Mouse (Mus musculus): ENCODE measurements around the gene Thsd1. TPM values are rescaled to one million over a fixed set of nuclear protein-coding genes. Genes with fewer than 3 reads are reported as not detected.

Gene Thsd1
- polyA plus RNA-seq, 1 experiment from 2014 or later = 34.4 TPM

DNA sequence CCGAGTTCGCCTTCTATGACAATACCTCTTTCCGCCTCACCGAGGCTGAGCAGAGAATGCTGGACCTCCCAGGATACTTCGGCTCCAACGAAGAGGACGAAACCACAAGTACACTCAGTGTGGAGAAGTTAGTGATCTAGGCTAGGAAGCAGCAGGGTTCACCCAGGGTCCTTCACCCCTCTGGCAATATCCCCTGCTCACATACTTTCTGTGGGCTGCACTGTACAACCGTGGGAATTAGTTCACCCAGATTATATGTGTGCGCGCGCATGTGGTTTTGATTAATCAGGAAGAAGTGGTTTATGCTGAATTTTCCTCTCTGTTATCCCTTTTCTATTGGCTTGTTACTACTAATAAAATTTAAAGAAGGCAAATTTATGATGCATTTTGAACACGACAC lies 32.4 kb downstream of the Thsd1 start:
- no peak overlapping the region for H3K4me3 ChIP-seq (ENCODE audit: low read length)
- WGBS = 77% methylated on average over 12 of the region's 12 CpGs
- ATAC-seq (ENCODE audit: low read depth) = no peak
- H3K4me1 ChIP-seq (replicated peaks; ENCODE audit: control insufficient read depth, insufficient read depth, low read length) = no peaks in the 10 kb centered on the region; the same call in 1 of the 2 replicates
- peak overlapping the region; percentile 19 for H3K27ac ChIP-seq (ENCODE audit: low read length)
- H3K4me2 ChIP-seq (ENCODE audit: low read depth, low read length) = no peak overlapping the region
- no peaks in the 10 kb centered on the region; the same call in 1 of the 2 replicates for H3K36me3 ChIP-seq (ENCODE audit: control insufficient read depth, insufficient read depth, low read length)
- H3K27me3 ChIP-seq (ENCODE audit: control insufficient read depth, insufficient read depth, low read depth, low read length) = no peaks in the 10 kb centered on the region
- H3K9me3 ChIP-seq (ENCODE audit: control insufficient read depth, low read length) = no peaks in the 10 kb centered on the region; the same call in 1 of the 2 replicates
- H3K9ac ChIP-seq (ENCODE audit: low read length) = no peak overlapping the region

DNA sequence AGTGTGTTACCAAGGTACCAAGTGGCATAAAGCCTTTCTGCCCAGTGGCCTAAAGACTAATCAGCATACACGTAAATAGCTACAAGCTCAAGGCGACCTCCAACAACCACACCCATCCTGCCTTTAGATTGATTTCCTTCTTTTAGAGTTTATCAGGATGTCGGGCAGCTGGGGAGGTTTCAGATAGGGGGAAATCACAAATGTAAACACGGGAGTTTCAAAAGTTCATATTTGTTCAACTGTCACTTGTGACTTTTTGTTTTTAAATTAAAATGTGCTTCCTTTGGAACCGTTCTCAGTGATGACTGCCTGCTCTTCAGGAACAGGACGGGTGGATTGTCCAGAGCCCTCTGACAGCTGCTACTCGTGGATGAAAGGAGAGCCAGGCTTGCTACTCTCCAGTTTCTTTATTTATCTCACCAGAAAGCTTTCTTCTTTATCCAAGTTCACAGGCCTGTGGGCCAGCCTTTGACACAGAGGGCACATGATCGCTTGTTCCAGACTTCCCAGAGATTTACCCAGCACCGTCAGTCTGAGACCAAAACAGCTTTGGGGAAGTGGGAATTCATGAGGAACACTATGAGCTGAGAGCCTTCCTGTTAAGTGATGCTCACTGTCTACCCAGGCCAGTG lies 33.1 kb downstream of the Thsd1 start:
- no peaks in the 10 kb centered on the region; the same call in 1 of the 2 replicates for H3K36me3 ChIP-seq (ENCODE audit: control insufficient read depth, insufficient read depth, low read length)
- H3K9me3 ChIP-seq (ENCODE audit: control insufficient read depth, low read length) = no peaks in the 10 kb centered on the region; the same call in 1 of the 2 replicates
- peak; percentile 43 for ATAC-seq (ENCODE audit: low read depth)
- WGBS = 14% methylated on average over 9 of the region's 9 CpGs
- no peak overlapping the region for H3K4me2 ChIP-seq (ENCODE audit: low read depth, low read length)
- H3K4me3 ChIP-seq (ENCODE audit: low read length) = no peak overlapping the region
- no peaks in the 10 kb centered on the region for H3K27me3 ChIP-seq (ENCODE audit: control insufficient read depth, insufficient read depth, low read depth, low read length)
- H3K27ac ChIP-seq (ENCODE audit: low read length) = peak overlapping the region; percentile 38; the same call in 1 of the 2 replicates
- H3K9ac ChIP-seq (ENCODE audit: low read length) = no peak overlapping the region
- no peaks in the 10 kb centered on the region; the same call in 1 of the 2 replicates for H3K4me1 ChIP-seq (replicated peaks; ENCODE audit: control insufficient read depth, insufficient read depth, low read length)

DNA sequence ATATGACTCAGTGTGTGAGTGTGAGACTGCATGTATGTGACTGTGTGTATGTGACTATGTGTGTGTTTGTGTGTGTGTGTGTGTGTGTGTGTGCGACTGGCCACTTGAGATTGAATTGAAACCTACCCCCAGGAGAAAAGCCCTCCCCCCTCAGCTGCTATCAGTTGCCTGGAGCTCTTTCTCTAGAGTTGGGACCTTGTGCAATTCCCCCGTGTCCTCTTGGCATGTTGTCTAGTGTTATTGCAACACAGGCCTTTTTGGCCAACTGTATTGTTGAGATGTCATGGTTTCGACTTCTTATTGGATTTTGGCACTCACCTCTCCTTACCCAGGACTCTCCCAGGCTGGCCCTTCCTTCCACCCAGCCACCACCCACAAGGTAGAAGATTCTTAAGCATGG lies 35.2 kb downstream of the Thsd1 start:
- Histone ChIP-seq H3K36me3 (ENCODE audit: control insufficient read depth, insufficient read depth, low read length) (no peaks in the 10 kb centered on the region; the same call in 1 of the 2 replicates), H3K9me3 (ENCODE audit: control insufficient read depth, low read length) (no peaks in the 10 kb centered on the region; the same call in 1 of the 2 replicates), H3K27ac (ENCODE audit: low read length) (no peak overlapping the region), H3K4me3 (ENCODE audit: low read length) (no peak overlapping the region), H3K4me2 (ENCODE audit: low read depth, low read length) (no peak overlapping the region), H3K4me1 (replicated peaks; ENCODE audit: control insufficient read depth, insufficient read depth, low read length) (no peaks in the 10 kb centered on the region; the same call in 1 of the 2 replicates), H3K27me3 (ENCODE audit: control insufficient read depth, insufficient read depth, low read depth, low read length) (no peaks in the 10 kb centered on the region), H3K9ac (ENCODE audit: low read length) (no peak overlapping the region)
- WGBS = 83% methylated on average over 3 of the region's 3 CpGs
- ATAC-seq (ENCODE audit: low read depth) = no peak

DNA sequence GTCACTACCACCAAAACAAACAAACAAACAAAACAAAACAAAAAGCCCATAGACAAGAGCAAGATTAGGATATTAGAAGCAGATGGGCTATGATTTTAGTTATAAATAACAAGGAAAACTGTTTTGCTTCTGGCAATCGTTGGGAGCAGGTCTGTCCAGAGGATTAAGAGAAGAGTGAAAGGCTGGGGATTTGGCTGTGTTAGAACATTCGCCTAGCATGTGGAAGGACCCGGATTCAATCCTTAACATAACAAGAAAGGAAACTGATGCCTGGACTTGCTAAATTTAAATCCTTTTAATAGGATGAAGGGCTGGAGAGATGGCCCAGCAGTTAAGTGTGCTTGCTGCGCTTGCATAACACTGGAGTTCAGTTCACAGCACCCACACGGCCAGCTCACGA lies 37.2 kb downstream of the Thsd1 start:
- H3K4me3 ChIP-seq (ENCODE audit: low read length) = no peak overlapping the region
- no peaks in the 10 kb centered on the region for H3K9me3 ChIP-seq (ENCODE audit: control insufficient read depth, low read length)
- no peak overlapping the region for H3K9ac ChIP-seq (ENCODE audit: low read length)
- H3K4me2 ChIP-seq (ENCODE audit: low read depth, low read length) = no peak overlapping the region
- H3K36me3 ChIP-seq (ENCODE audit: control insufficient read depth, insufficient read depth, low read length) = no peaks in the 10 kb centered on the region
- H3K27ac ChIP-seq (ENCODE audit: low read length) = no peak overlapping the region
- no peaks in the 10 kb centered on the region; the same call in 1 of the 2 replicates for H3K4me1 ChIP-seq (replicated peaks; ENCODE audit: control insufficient read depth, insufficient read depth, low read length)
- 74% methylated on average over 6 of the region's 6 CpGs for WGBS
- ATAC-seq (ENCODE audit: low read depth) = no peak
- H3K27me3 ChIP-seq (ENCODE audit: control insufficient read depth, insufficient read depth, low read depth, low read length) = no peaks in the 10 kb centered on the region

DNA sequence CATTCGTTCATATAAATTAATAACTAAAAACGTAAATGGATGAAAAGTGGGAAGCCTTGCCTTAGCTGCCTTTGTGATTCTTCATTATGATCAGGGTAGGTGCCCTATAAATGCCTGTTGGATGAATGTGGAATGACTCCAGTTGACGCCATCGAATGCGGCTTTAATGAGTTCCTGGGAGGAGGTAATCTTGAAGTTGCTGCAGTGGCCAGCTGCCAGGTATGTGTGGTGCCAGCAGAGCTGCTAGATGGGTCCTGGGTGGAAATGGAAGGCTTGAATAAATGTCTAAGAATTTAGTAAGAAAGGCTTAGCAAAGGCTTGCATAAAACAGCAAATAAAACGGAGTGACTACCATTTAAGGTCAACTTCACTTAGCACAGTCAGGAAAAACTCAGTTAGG lies 37.7 kb downstream of the Thsd1 start:
- 74% methylated on average over 6 of the region's 6 CpGs for WGBS
- ATAC-seq (ENCODE audit: low read depth) = no peak
- Histone ChIP-seq H3K4me1 (replicated peaks; ENCODE audit: control insufficient read depth, insufficient read depth, low read length) (no peaks in the 10 kb centered on the region; the same call in 1 of the 2 replicates), H3K36me3 (ENCODE audit: control insufficient read depth, insufficient read depth, low read length) (no peaks in the 10 kb centered on the region), H3K27ac (ENCODE audit: low read length) (no peak overlapping the region), H3K4me3 (ENCODE audit: low read length) (no peak overlapping the region), H3K9ac (ENCODE audit: low read length) (no peak overlapping the region), H3K27me3 (ENCODE audit: control insufficient read depth, insufficient read depth, low read depth, low read length) (no peaks in the 10 kb centered on the region), H3K9me3 (ENCODE audit: control insufficient read depth, low read length) (no peaks in the 10 kb centered on the region), H3K4me2 (ENCODE audit: low read depth, low read length) (no peak overlapping the region)

DNA sequence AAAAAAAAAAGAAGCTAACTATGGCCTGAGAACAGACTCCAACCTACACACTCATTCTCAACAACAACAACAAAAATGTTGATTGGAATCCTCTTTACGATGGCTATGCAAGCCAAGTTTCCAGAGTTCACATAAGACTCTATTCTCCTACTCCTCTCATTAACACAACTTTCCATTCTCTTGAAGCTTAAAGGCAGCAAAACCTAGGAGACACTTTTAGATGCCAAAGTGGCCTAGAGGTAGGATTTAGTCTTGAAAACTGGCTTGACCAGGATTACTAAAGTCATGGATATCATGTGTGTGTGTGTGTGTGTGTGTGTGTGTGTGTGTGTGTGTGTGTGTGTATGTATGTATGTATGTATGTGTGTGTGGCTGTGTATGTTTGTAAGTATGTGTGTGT lies 38.1 kb downstream of the Thsd1 start:
- no peaks in the 10 kb centered on the region; the same call in 1 of the 2 replicates for H3K4me1 ChIP-seq (replicated peaks; ENCODE audit: control insufficient read depth, insufficient read depth, low read length)
- no peak overlapping the region for H3K9ac ChIP-seq (ENCODE audit: low read length)
- no peaks in the 10 kb centered on the region for H3K9me3 ChIP-seq (ENCODE audit: control insufficient read depth, low read length)
- H3K27me3 ChIP-seq (ENCODE audit: control insufficient read depth, insufficient read depth, low read depth, low read length) = no peaks in the 10 kb centered on the region
- no peak overlapping the region for H3K4me3 ChIP-seq (ENCODE audit: low read length)
- no peak overlapping the region for H3K27ac ChIP-seq (ENCODE audit: low read length)
- ATAC-seq (ENCODE audit: low read depth) = no peak
- H3K36me3 ChIP-seq (ENCODE audit: control insufficient read depth, insufficient read depth, low read length) = no peaks in the 10 kb centered on the region
- WGBS = 91% methylated on average over 1 of the region's 1 CpGs
- H3K4me2 ChIP-seq (ENCODE audit: low read depth, low read length) = no peak overlapping the region

DNA sequence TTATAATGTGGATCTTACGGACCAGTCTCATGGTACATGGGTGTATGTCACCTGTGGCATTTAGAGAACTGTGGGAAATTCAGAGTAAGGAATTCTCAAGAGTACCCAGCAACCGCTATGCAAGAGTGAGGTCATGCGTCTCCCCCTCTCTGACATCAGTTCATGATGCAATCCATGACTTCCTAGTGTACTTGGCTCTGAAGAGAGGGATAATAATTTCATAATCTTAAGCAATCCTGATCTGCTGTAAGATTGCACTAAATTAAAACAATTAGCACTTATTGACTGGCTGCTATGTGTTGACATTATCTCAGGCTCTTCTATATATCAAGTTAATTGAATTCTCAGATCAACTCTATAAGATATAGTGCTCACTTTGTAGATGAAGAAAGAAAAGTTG lies 39.7 kb downstream of the Thsd1 start:
- ATAC-seq (ENCODE audit: low read depth) = no peak
- H3K27me3 ChIP-seq (ENCODE audit: control insufficient read depth, insufficient read depth, low read depth, low read length) = no peaks in the 10 kb centered on the region
- 87% methylated on average over 3 of the region's 3 CpGs for WGBS
- no peaks in the 10 kb centered on the region for H3K36me3 ChIP-seq (ENCODE audit: control insufficient read depth, insufficient read depth, low read length)
- no peak overlapping the region for H3K4me3 ChIP-seq (ENCODE audit: low read length)
- H3K27ac ChIP-seq (ENCODE audit: low read length) = no peak overlapping the region
- no peak overlapping the region for H3K9ac ChIP-seq (ENCODE audit: low read length)
- no peaks in the 10 kb centered on the region for H3K4me1 ChIP-seq (replicated peaks; ENCODE audit: control insufficient read depth, insufficient read depth, low read length)
- no peak overlapping the region for H3K4me2 ChIP-seq (ENCODE audit: low read depth, low read length)
- no peaks in the 10 kb centered on the region for H3K9me3 ChIP-seq (ENCODE audit: control insufficient read depth, low read length)

DNA sequence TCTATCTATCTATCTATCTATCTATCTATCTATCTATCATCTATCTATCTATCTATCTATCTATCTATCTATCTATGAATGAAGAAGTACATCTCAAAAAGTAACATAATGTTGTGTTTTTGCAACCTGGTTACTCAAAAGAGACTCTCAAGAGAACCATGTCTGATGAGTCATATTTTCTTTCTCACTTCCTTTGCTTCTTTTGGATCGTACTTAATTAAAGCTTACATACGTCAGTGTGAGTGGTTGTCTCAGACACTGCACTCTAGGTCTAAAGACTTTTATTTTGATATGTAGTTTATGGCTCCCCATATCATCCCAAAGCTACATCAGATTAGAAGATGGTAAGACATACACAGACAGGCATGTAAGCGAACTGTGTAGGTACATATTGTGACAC lies 46.0 kb downstream of the Thsd1 start:
- ATAC-seq (ENCODE audit: low read depth) = no peak
- Histone ChIP-seq H3K4me3 (ENCODE audit: low read length) (no peak overlapping the region), H3K27ac (ENCODE audit: low read length) (no peak overlapping the region), H3K27me3 (ENCODE audit: control insufficient read depth, insufficient read depth, low read depth, low read length) (no peaks in the 10 kb centered on the region), H3K4me2 (ENCODE audit: low read depth, low read length) (no peak overlapping the region), H3K36me3 (ENCODE audit: control insufficient read depth, insufficient read depth, low read length) (no peaks in the 10 kb centered on the region), H3K9ac (ENCODE audit: low read length) (no peak overlapping the region), H3K4me1 (replicated peaks; ENCODE audit: control insufficient read depth, insufficient read depth, low read length) (0 out of 2 replicates have a peak, but pooled peaks cover 3% of the 10 kb centered on the region), H3K9me3 (ENCODE audit: control insufficient read depth, low read length) (no peaks in the 10 kb centered on the region)
- WGBS = 63% methylated on average over 3 of the region's 3 CpGs

DNA sequence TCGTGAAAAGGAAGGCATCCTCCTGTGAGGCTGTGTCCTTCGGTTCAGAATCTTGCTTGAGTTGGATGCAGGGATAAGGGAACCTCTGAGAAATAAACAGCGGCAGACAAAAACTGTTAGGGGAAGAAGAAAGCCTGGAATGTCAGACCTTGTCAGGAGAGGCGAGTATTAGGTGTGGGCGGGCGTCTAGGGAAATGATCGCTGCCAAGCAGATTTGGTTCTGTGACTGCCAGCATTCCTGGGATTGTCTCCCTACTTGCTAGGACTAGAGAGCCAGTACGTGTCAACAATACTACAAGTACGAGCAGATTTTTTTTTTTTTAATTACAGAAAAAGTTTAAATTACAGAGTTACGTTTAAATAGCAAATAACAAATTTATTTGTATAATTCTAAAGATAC lies 47.5 kb downstream of the Thsd1 start:
- Histone ChIP-seq H3K9ac (ENCODE audit: low read length) (no peak overlapping the region), H3K27ac (ENCODE audit: low read length) (no peak overlapping the region), H3K4me1 (replicated peaks; ENCODE audit: control insufficient read depth, insufficient read depth, low read length) (0 out of 2 replicates have a peak, but pooled peaks cover 3% of the 10 kb centered on the region), H3K36me3 (ENCODE audit: control insufficient read depth, insufficient read depth, low read length) (no peaks in the 10 kb centered on the region), H3K27me3 (ENCODE audit: control insufficient read depth, insufficient read depth, low read depth, low read length) (no peaks in the 10 kb centered on the region), H3K9me3 (ENCODE audit: control insufficient read depth, low read length) (no peaks in the 10 kb centered on the region), H3K4me3 (ENCODE audit: low read length) (no peak overlapping the region), H3K4me2 (ENCODE audit: low read depth, low read length) (no peak overlapping the region)
- WGBS = 44% methylated on average over 10 of the region's 10 CpGs
- no peak for ATAC-seq (ENCODE audit: low read depth)

Data from lung, embryonic 16.5 days (tissue).